8 mouse cellular contexts compared by ENCODE assay signal in genomic region chr4:116122762-116123161, GRCm38 (mm10). TPM values are rescaled to one million over a fixed set of nuclear protein-coding genes. Genes with fewer than 3 reads are reported as not detected.
A peak's percentile ranks its signal among the peaks of the same experiment; 100 is the strongest.
DNase-seq lines count a peak whose midpoint lies in the region; ATAC-seq and TF ChIP-seq lines count a peak whose summit lies in the region.

No protein-coding gene starts in this region.

- no peak for TF ChIP-seq CTCF in lung, embryonic 14.5 days (IDR thresholded peaks at IDR 0.05; ENCODE audit: low read depth)
- no peak for TF ChIP-seq CTCF in embryonic fibroblast, embryonic 13.5 days (IDR thresholded peaks at IDR 0.05; ENCODE audit: borderline replicate concordance, insufficient read depth, low read length)

- H3K4me1 ChIP-seq in lung, embryonic 14.5 days (ENCODE audit: insufficient read depth), result no peaks in the 10 kb centered on the region
- no peaks in the 10 kb centered on the region for H3K4me1 ChIP-seq in embryonic fibroblast, embryonic 13.5 days (ENCODE audit: control insufficient read depth, insufficient read depth, low read length)
- H3K4me1 ChIP-seq in limb, embryonic 13.5 days, result peaks cover 20% of the 10 kb centered on the region
- H3K4me1 ChIP-seq in neural tube, embryonic 15.5 days, result peaks cover 19% of the 10 kb centered on the region

- no peak for TF ChIP-seq POLR2A in embryonic fibroblast, embryonic 13.5 days (IDR thresholded peaks at IDR 0.05; ENCODE audit: low read depth, low read length)

- H3K4me2 ChIP-seq in lung, embryonic 14.5 days, result peak overlapping the region; percentile 80
- peak overlapping the region; percentile 70 for H3K4me2 ChIP-seq in limb, embryonic 13.5 days (replicated peaks)
- peak overlapping the region; percentile 66 for H3K4me2 ChIP-seq in neural tube, embryonic 15.5 days

- ATAC-seq in lung, embryonic 14.5 days (ENCODE audit: insufficient read depth), result no peak
- ATAC-seq in limb, embryonic 13.5 days (ENCODE audit: low FRiP score, low read depth), result no peak
- ATAC-seq in neural tube, embryonic 15.5 days (ENCODE audit: low FRiP score), result no peak

- H3K4me3 ChIP-seq in lung, embryonic 14.5 days (ENCODE audit: low read depth, low read length), result peak overlapping the region; percentile 60
- peak overlapping the region; percentile 82 for H3K4me3 ChIP-seq in embryonic fibroblast, embryonic 13.5 days (ENCODE audit: insufficient read depth, low read length)
- H3K4me3 ChIP-seq in limb, embryonic 13.5 days, result peak overlapping the region; percentile 62
- peak overlapping the region; percentile 63 for H3K4me3 ChIP-seq in neural tube, embryonic 15.5 days (replicated peaks)

- H3K27me3 ChIP-seq in lung, embryonic 14.5 days (ENCODE audit: insufficient read depth, low read length), result no peaks in the 10 kb centered on the region
- H3K27me3 ChIP-seq in limb, embryonic 13.5 days, result no peaks in the 10 kb centered on the region
- no peaks in the 10 kb centered on the region for H3K27me3 ChIP-seq in neural tube, embryonic 15.5 days (replicated peaks)

- no peaks in the 10 kb centered on the region for H3K9me3 ChIP-seq in lung, embryonic 14.5 days (ENCODE audit: low read depth, low read length)
- H3K9me3 ChIP-seq in limb, embryonic 13.5 days, result no peaks in the 10 kb centered on the region
- H3K9me3 ChIP-seq in neural tube, embryonic 15.5 days (replicated peaks), result no peaks in the 10 kb centered on the region

- no peak for DNase-seq in lung, embryonic 14.5 days
- no peak for DNase-seq in lung, adult 18-20 months
- no peak for DNase-seq in ovary, postnatal 36 days (ENCODE audit: low spot score)
- no peak for DNase-seq in right cerebral cortex, postnatal 36 days (ENCODE audit: low spot score in 2 of 2)
- DNase-seq in layer of hippocampus, postnatal 14 days (ENCODE audit: low spot score in 2 of 2), result no peak

- 0% methylated on average over 1 of the region's 1 CpGs for whole genome bisulfite sequencing in lung, embryonic 14.5 days
- 0% methylated on average over 1 of the region's 1 CpGs for WGBS in limb, embryonic 13.5 days
- WGBS in neural tube, embryonic 15.5 days, result 6% methylated on average over 1 of the region's 1 CpGs

- peaks cover 13% of the 10 kb centered on the region for H3K36me3 ChIP-seq in lung, embryonic 14.5 days (ENCODE audit: insufficient read depth)
- H3K36me3 ChIP-seq in limb, embryonic 13.5 days, result peaks cover 5% of the 10 kb centered on the region
- no peaks in the 10 kb centered on the region for H3K36me3 ChIP-seq in neural tube, embryonic 15.5 days

- H3K27ac ChIP-seq in lung, embryonic 14.5 days (ENCODE audit: low read depth), result no peak overlapping the region
- no peak overlapping the region for H3K27ac ChIP-seq in embryonic fibroblast, embryonic 13.5 days (ENCODE audit: insufficient read depth, low read length)
- no peak overlapping the region for H3K27ac ChIP-seq in limb, embryonic 13.5 days
- no peak overlapping the region for H3K27ac ChIP-seq in neural tube, embryonic 15.5 days (replicated peaks)

- H3K9ac ChIP-seq in lung, embryonic 14.5 days, result peak overlapping the region; percentile 60
- H3K9ac ChIP-seq in limb, embryonic 13.5 days, result peak overlapping the region; percentile 73
- no peak overlapping the region for H3K9ac ChIP-seq in neural tube, embryonic 15.5 days (replicated peaks)

RNA-seq across cellular contexts. Expression of gene Rad54l, which starts 0.7 kb away (rescaled TPM):
- 35.9 and 43.2 TPM in 2 replicates for polyA plus RNA-seq in lung, embryonic 14.5 days (2014; fragmentation: Nextera tagmentation; extraction: Ambion mirVana)
- polyA plus RNA-seq in embryonic fibroblast, embryonic 13.5 days (2011; ENCODE audit: insufficient read length, low read depth, missing spikeins), result 7.6 and 12.9 TPM in 2 replicates
- 38.0 TPM in 2 replicates for polyA plus RNA-seq in limb, embryonic 13.5 days (2015; fragmentation: Nextera tagmentation; extraction: Ambion mirVana)
- polyA plus RNA-seq in neural tube, embryonic 15.5 days (2015; fragmentation: Nextera tagmentation; extraction: Ambion mirVana), result 5.6 and 11.5 TPM in 2 replicates
- 1 to 10 TPM; 1.2 TPM for total RNA-seq in layer of hippocampus, postnatal 14 days (2021)

RNA-seq across cellular contexts. Expression of gene Pomgnt1, which starts 0.9 kb away (rescaled TPM):
- 63.3 and 66.5 TPM in 2 replicates for polyA plus RNA-seq in lung, embryonic 14.5 days (2014; fragmentation: Nextera tagmentation; extraction: Ambion mirVana)
- polyA plus RNA-seq in embryonic fibroblast, embryonic 13.5 days (2011; ENCODE audit: insufficient read length, low read depth, missing spikeins), result 49.5 and 54.4 TPM in 2 replicates
- polyA plus RNA-seq in limb, embryonic 13.5 days (2015; fragmentation: Nextera tagmentation; extraction: Ambion mirVana), result 63.4 and 69.0 TPM in 2 replicates
- polyA plus RNA-seq in neural tube, embryonic 15.5 days (2015; fragmentation: Nextera tagmentation; extraction: Ambion mirVana), result 66.9 and 67.2 TPM in 2 replicates
- total RNA-seq in layer of hippocampus, postnatal 14 days (2021), result 10 to 100 TPM; 71.8 to 72.1 TPM

RNA-seq across cellular contexts. Expression of gene Lurap1, which starts 28.4 kb away (rescaled TPM):
- 2.5 and 3.4 TPM in 2 replicates for polyA plus RNA-seq in lung, embryonic 14.5 days (2014; fragmentation: Nextera tagmentation; extraction: Ambion mirVana)
- polyA plus RNA-seq in embryonic fibroblast, embryonic 13.5 days (2011; ENCODE audit: insufficient read length, low read depth, missing spikeins), result 2.5 TPM in 2 replicates
- polyA plus RNA-seq in limb, embryonic 13.5 days (2015; fragmentation: Nextera tagmentation; extraction: Ambion mirVana), result 2.3 and 2.6 TPM in 2 replicates
- polyA plus RNA-seq in neural tube, embryonic 15.5 days (2015; fragmentation: Nextera tagmentation; extraction: Ambion mirVana), result 2.6 and 2.7 TPM in 2 replicates
- 10 to 100 TPM; 18.2 to 23.8 TPM for total RNA-seq in layer of hippocampus, postnatal 14 days (2021)

RNA-seq across cellular contexts. Expression of gene Tspan1, which starts 44.6 kb away (rescaled TPM):
- 7.0 and 7.5 TPM in 2 replicates for polyA plus RNA-seq in lung, embryonic 14.5 days (2014; fragmentation: Nextera tagmentation; extraction: Ambion mirVana)
- polyA plus RNA-seq in embryonic fibroblast, embryonic 13.5 days (2011; ENCODE audit: insufficient read length, low read depth, missing spikeins), result not detected in 2 replicates
- polyA plus RNA-seq in limb, embryonic 13.5 days (2015; fragmentation: Nextera tagmentation; extraction: Ambion mirVana), result 0.10 TPM in 1 of 2 replicates, not detected in the other
- 0.27 and 5.8 TPM in 2 replicates for polyA plus RNA-seq in neural tube, embryonic 15.5 days (2015; fragmentation: Nextera tagmentation; extraction: Ambion mirVana)
- total RNA-seq in layer of hippocampus, postnatal 14 days (2021), result not detected

RNA-seq across cellular contexts. Expression of gene Lrrc41, which starts 47.7 kb away (rescaled TPM):
- polyA plus RNA-seq in lung, embryonic 14.5 days (2014; fragmentation: Nextera tagmentation; extraction: Ambion mirVana), result 77.2 and 82.6 TPM in 2 replicates
- 71.6 and 81.9 TPM in 2 replicates for polyA plus RNA-seq in embryonic fibroblast, embryonic 13.5 days (2011; ENCODE audit: insufficient read length, low read depth, missing spikeins)
- 83.1 and 86.8 TPM in 2 replicates for polyA plus RNA-seq in limb, embryonic 13.5 days (2015; fragmentation: Nextera tagmentation; extraction: Ambion mirVana)
- 70.9 and 73.3 TPM in 2 replicates for polyA plus RNA-seq in neural tube, embryonic 15.5 days (2015; fragmentation: Nextera tagmentation; extraction: Ambion mirVana)
- total RNA-seq in layer of hippocampus, postnatal 14 days (2021), result 10 to 100 TPM; 46.9 to 49.4 TPM
